Mouse (Mus musculus): Measurements from ENCODE around the gene Klk1b16.
"Not testable (repeated sequence)": the region's sequence is repeated elsewhere in the genome, so short reads cannot be mapped to it uniquely, and the experiment has no call there.

DNA sequence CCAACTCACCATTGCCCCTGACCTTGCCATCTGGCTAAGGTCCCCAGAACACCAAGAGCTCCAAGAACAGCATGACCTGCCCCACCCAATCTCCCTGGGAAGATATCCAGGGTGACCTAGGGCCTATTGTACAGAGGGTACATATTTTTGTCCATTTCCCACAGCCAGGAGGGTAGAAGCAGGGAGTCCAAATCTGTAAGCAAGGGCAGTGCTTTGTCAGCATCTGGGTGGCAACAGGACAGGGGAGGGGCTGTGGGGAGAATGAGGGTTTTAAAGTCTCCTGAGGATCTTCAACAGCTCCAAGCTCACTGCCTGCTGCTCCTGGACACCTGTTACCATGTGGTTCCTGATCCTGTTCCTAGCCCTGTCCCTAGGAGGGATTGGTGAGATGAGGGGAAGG lies 51.4 kb downstream of the Klk1b16 start, which contains the start of gene Klk1b24:
- TF ChIP-seq CTCF (IDR thresholded peaks at IDR 0.05; ENCODE audit: control insufficient read depth, insufficient read depth, insufficient read length); MAX (IDR thresholded peaks at IDR 0.05); MYOG (IDR thresholded peaks at IDR 0.05; ENCODE audit: control insufficient read depth, extremely low read depth, insufficient read length); MYOD1 (IDR thresholded peaks at IDR 0.05; ENCODE audit: control insufficient read depth, insufficient read length, low read depth); CEBPB (IDR thresholded peaks at IDR 0.05; ENCODE audit: low read depth); USF1 (IDR thresholded peaks at IDR 0.05; ENCODE audit: low read depth): not testable (repeated sequence)
